Mouse (Mus musculus): ENCODE data around the gene Dlgap1. TPM values are rescaled to one million over a fixed set of nuclear protein-coding genes. Genes with fewer than 3 reads are reported as not detected.

Dlgap1 gene
- polyA plus RNA-seq, 1 experiment from 2014 or later, result 0.08 TPM

GRCm38 (mm10) chr17:70614407-70615060, 645.7 kb downstream of the Dlgap1 start:
- 0 out of 2 replicates have a peak, but pooled peaks cover under 1% of the 10 kb centered on the region for H3K9me3 ChIP-seq (replicated peaks)
- H3K27ac ChIP-seq, result no peak overlapping the region
- no peak overlapping the region for H3K4me2 ChIP-seq
- no peak overlapping the region for H3K9ac ChIP-seq
- ATAC-seq, result no peak
- H3K4me1 ChIP-seq, result no peaks in the 10 kb centered on the region
- no peaks in the 10 kb centered on the region for H3K36me3 ChIP-seq
- 72% methylated on average over 5 of the region's 5 CpGs for WGBS (ENCODE audit: insufficient replicate concordance)
- no peaks in the 10 kb centered on the region for H3K27me3 ChIP-seq (replicated peaks)
- no peak overlapping the region for H3K4me3 ChIP-seq

GRCm38 (mm10) chr17:70622493-70622892, 653.6 kb downstream of the Dlgap1 start:
- H3K4me1 ChIP-seq, result no peaks in the 10 kb centered on the region
- H3K4me3 ChIP-seq, result no peak overlapping the region
- H3K9ac ChIP-seq, result no peak overlapping the region
- no peak for ATAC-seq
- no peak overlapping the region for H3K27ac ChIP-seq
- no peak overlapping the region for H3K4me2 ChIP-seq
- no peaks in the 10 kb centered on the region for H3K36me3 ChIP-seq
- WGBS (ENCODE audit: insufficient replicate concordance), result 67% methylated on average over 8 of the region's 8 CpGs
- H3K27me3 ChIP-seq (replicated peaks), result no peaks in the 10 kb centered on the region
- H3K9me3 ChIP-seq (replicated peaks), result peaks cover 8% of the 10 kb centered on the region; the same call in 1 of the 2 replicates

DNA sequence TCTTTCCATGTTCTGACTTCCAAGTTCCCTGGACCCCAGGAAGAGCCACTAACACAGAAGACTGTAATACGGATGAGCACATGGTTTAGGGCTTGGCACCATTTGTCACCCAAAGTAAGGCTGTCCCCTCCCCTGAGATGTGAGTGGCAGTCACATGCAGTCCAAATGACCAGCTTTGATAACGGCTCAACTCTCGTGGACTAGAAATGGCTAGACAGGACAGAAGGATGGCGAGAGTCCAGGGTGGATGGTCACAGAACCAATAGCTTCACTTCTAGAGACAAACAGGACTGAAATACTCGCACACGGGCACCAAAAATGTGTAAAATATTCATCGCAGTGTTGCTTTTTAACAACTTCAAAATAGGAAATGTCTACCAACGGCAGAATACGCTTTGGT, 657.5 kb downstream of the Dlgap1 start:
- Histone ChIP-seq H3K27me3 (replicated peaks) (no peaks in the 10 kb centered on the region), H3K36me3 (no peaks in the 10 kb centered on the region), H3K9me3 (replicated peaks) (peaks cover 3% of the 10 kb centered on the region; the same call in 1 of the 2 replicates), H3K9ac (no peak overlapping the region), H3K4me3 (no peak overlapping the region), H3K4me1 (no peaks in the 10 kb centered on the region), H3K27ac (no peak overlapping the region), H3K4me2 (no peak overlapping the region)
- WGBS (ENCODE audit: insufficient replicate concordance), result 72% methylated on average over 9 of the region's 9 CpGs
- ATAC-seq, result no peak

- ATAC-seq, result no peak
- Histone ChIP-seq H3K27ac (no peak overlapping the region), H3K9me3 (replicated peaks) (0 out of 2 replicates have a peak, but pooled peaks cover 3% of the 10 kb centered on the region), H3K4me3 (no peak overlapping the region), H3K36me3 (no peaks in the 10 kb centered on the region), H3K27me3 (replicated peaks) (no peaks in the 10 kb centered on the region), H3K4me1 (no peaks in the 10 kb centered on the region), H3K9ac (no peak overlapping the region), H3K4me2 (no peak overlapping the region)
- WGBS (ENCODE audit: insufficient replicate concordance), result 67% methylated on average over 6 of the region's 6 CpGs
Measured at GRCm38 (mm10) chr17:70626925-70627324, 658.1 kb downstream of the Dlgap1 start.

DNA sequence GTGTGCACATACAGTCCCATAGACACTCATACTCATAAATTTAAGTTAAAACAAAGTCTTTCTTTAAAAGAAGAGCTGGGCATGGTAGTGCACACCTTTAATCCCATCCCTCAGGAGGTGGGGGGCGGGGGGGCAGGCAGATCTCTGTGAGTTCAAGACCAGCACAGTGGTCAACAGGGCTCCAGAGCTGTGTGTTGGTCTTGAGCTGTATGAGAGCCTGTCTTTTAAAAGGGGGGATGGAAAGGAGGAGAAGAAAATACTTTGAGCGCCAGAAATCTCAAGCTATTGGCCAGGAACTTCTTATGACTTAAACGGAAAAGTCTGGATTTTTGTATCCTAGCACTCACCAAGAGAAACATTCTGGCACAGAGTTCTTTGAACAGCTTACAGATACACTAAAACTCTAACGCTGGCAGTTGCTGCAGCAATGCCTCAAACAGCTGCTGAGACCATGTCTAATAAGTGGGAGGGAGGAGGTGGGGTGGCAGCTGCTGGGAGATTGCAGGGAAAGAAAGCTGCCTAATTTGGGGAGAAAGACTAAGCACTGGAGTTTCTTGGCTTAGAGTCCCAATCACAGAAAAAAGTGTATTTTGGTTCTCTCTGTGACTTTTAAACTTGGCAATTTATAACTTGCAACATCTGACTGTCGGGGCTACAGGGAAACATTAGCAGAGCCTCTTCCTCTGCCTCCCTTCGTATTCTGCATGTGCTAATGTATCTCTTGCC, 660.9 kb downstream of the Dlgap1 start:
- WGBS (ENCODE audit: insufficient replicate concordance), result 53% methylated on average over 6 of the region's 6 CpGs
- ATAC-seq, result no peak
- Histone ChIP-seq H3K27ac (no peak overlapping the region), H3K36me3 (no peaks in the 10 kb centered on the region), H3K4me2 (no peak overlapping the region), H3K4me1 (no peaks in the 10 kb centered on the region), H3K27me3 (replicated peaks) (no peaks in the 10 kb centered on the region), H3K9ac (no peak overlapping the region), H3K4me3 (no peak overlapping the region), H3K9me3 (replicated peaks) (no peaks in the 10 kb centered on the region)

DNA sequence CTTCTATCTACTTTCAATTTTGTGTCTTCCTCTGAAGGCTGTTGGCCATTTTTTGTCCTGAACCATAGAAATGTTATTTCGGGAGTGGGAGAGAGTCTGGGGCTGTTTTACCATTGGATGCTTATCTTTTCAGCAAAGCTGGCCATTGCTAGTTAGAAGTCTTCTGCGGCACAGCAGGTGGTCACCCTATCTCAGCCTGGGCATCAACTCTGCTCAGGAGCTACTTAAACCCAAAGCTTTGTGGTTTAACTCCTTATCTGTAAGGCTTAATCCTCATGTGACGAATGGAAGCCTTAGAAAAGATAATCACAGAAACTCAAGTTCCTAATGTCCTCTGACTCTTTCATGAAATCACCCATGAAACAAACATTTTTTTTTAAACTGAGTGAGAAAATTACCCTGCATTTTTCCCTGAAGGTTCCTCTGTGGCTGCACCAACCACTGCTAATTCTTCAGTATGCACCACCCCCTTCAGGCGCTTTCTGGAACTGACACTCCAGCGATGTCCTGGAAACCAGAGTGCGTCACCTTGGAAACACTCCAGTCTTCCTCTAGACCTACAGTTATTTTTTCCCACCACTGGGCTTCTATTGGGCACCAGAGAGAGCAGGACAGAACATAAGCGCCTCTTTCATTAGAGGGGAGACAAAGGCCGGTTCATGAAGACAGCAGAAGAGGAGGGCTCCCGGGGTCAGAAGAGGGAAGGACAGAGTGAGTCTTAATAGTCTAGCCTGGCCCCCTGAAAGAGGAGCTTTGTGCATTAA, 664.5 kb downstream of the Dlgap1 start:
- ATAC-seq, result no peak; the same call in 1 of the 2 replicates
- no peak overlapping the region for H3K27ac ChIP-seq
- H3K27me3 ChIP-seq (replicated peaks), result no peaks in the 10 kb centered on the region
- no peak overlapping the region for H3K4me3 ChIP-seq
- no peaks in the 10 kb centered on the region for H3K4me1 ChIP-seq
- no peak overlapping the region for H3K9ac ChIP-seq
- no peaks in the 10 kb centered on the region for H3K9me3 ChIP-seq (replicated peaks)
- H3K4me2 ChIP-seq, result no peak overlapping the region
- H3K36me3 ChIP-seq, result no peaks in the 10 kb centered on the region
- WGBS (ENCODE audit: insufficient replicate concordance), result 20% methylated on average over 9 of the region's 9 CpGs

- WGBS (ENCODE audit: insufficient replicate concordance), result 48% methylated on average over 1 of the region's 1 CpGs
- Histone ChIP-seq H3K4me2 (no peak overlapping the region), H3K27me3 (replicated peaks) (no peaks in the 10 kb centered on the region), H3K36me3 (no peaks in the 10 kb centered on the region), H3K27ac (no peak overlapping the region), H3K9me3 (replicated peaks) (no peaks in the 10 kb centered on the region), H3K9ac (no peak overlapping the region), H3K4me3 (no peak overlapping the region), H3K4me1 (no peaks in the 10 kb centered on the region)
- ATAC-seq, result no peak
Measured at GRCm38 (mm10) chr17:70643211-70643610, 674.3 kb downstream of the Dlgap1 start.

GRCm38 (mm10) chr17:70646641-70647040, 677.8 kb downstream of the Dlgap1 start:
- H3K4me3 ChIP-seq, result no peak overlapping the region
- no peaks in the 10 kb centered on the region for H3K27me3 ChIP-seq (replicated peaks)
- ATAC-seq, result no peak
- H3K4me2 ChIP-seq, result no peak overlapping the region
- H3K4me1 ChIP-seq, result no peaks in the 10 kb centered on the region
- WGBS (ENCODE audit: insufficient replicate concordance), result 28% methylated on average over 4 of the region's 4 CpGs
- no peak overlapping the region for H3K9ac ChIP-seq
- H3K9me3 ChIP-seq (replicated peaks), result peaks cover 9% of the 10 kb centered on the region; the same call in 1 of the 2 replicates
- H3K36me3 ChIP-seq, result no peaks in the 10 kb centered on the region
- no peak overlapping the region for H3K27ac ChIP-seq

DNA sequence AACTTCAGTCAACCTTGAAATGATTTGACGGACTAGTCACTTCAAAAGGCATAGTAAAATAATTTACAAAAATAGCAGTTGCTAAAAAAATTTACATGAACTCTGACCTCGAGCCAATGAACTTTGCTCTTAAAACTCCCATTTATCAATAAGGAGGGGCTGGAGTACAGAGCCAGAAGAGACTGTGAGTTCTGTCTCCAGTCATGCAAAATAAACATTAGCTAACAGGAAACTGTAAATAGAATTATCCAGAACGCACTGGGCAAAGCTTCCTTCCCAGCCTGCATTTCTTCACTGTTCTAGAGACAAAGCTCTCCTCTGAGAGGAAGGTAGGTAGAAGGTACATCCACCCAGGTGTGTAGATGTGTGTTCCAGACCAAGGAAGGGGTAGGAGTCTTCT, 692.5 kb downstream of the Dlgap1 start:
- H3K27me3 ChIP-seq (replicated peaks), result no peaks in the 10 kb centered on the region
- 47% methylated on average over 3 of the region's 3 CpGs for WGBS (ENCODE audit: insufficient replicate concordance)
- no peaks in the 10 kb centered on the region for H3K36me3 ChIP-seq
- no peak overlapping the region for H3K27ac ChIP-seq
- H3K4me2 ChIP-seq, result no peak overlapping the region
- no peak overlapping the region for H3K9ac ChIP-seq
- no peaks in the 10 kb centered on the region for H3K9me3 ChIP-seq (replicated peaks)
- H3K4me3 ChIP-seq, result no peak overlapping the region
- no peaks in the 10 kb centered on the region for H3K4me1 ChIP-seq
- no peak for ATAC-seq

DNA sequence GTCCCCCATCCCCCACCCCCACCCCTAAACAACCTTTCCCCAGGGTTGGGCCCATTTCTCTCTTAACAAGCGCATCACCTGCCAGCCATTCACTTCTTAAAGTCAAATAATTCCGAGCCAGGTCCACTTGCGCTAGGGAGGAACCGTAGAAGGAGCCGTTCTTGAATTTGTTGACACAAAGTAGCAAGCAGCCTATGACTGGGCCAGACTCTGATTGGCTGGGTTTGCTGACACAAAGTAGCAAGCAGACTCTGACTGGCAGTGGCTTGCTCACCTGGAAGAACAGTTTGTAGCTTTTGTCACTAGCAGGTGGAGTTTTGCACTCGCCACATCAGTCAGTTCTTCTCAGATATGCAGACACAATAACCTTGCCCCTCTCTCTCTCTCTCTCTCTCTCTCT, 695.1 kb downstream of the Dlgap1 start:
- Histone ChIP-seq H3K4me3 (no peak overlapping the region), H3K9ac (no peak overlapping the region), H3K27me3 (replicated peaks) (no peaks in the 10 kb centered on the region), H3K4me2 (no peak overlapping the region), H3K36me3 (no peaks in the 10 kb centered on the region), H3K9me3 (replicated peaks) (no peaks in the 10 kb centered on the region), H3K27ac (no peak overlapping the region), H3K4me1 (no peaks in the 10 kb centered on the region)
- no peak for ATAC-seq
- WGBS (ENCODE audit: insufficient replicate concordance), result 64% methylated on average over 6 of the region's 6 CpGs

- Histone ChIP-seq H3K4me1 (no peaks in the 10 kb centered on the region), H3K9ac (no peak overlapping the region), H3K27ac (no peak overlapping the region), H3K4me3 (no peak overlapping the region), H3K9me3 (replicated peaks) (no peaks in the 10 kb centered on the region), H3K27me3 (replicated peaks) (no peaks in the 10 kb centered on the region), H3K4me2 (no peak overlapping the region), H3K36me3 (no peaks in the 10 kb centered on the region)
- ATAC-seq, result no peak
Measured at GRCm38 (mm10) chr17:70664484-70665040, 695.7 kb downstream of the Dlgap1 start.

GRCm38 (mm10) chr17:70673985-70674384, 705.1 kb downstream of the Dlgap1 start:
- WGBS (ENCODE audit: insufficient replicate concordance), result 74% methylated on average over 13 of the region's 13 CpGs
- Histone ChIP-seq H3K9me3 (replicated peaks) (no peaks in the 10 kb centered on the region), H3K27ac (no peak overlapping the region), H3K4me1 (no peaks in the 10 kb centered on the region), H3K36me3 (no peaks in the 10 kb centered on the region), H3K4me2 (no peak overlapping the region), H3K4me3 (no peak overlapping the region), H3K27me3 (replicated peaks) (no peaks in the 10 kb centered on the region), H3K9ac (no peak overlapping the region)
- ATAC-seq, result no peak
